Mouse (Mus musculus): ENCODE data around the gene Nostrin.

Nostrin gene

DNA sequence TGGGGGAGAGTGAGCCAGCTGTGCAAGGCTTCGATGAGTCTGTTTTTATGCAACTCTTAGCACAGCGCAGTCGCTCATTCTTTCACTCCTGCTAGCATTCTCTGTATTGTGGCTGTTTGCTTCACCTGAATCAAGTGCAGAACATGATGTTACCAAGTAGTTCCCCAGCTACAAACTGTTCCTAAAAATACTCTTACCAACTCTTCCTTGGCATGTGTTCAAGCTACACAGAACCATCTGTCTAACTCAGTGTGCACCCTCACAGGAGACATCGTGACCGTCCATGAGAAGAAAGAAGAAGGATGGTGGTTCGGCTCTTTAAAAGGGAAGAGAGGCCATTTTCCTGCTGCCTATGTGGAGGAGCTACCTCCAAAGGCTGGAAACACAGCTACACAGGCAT, 53.1 kb downstream of the Nostrin start:
- ATAC-seq (ENCODE audit: insufficient number of reproducible peaks, low FRiP score, low TSS enrichment), result no peak

DNA sequence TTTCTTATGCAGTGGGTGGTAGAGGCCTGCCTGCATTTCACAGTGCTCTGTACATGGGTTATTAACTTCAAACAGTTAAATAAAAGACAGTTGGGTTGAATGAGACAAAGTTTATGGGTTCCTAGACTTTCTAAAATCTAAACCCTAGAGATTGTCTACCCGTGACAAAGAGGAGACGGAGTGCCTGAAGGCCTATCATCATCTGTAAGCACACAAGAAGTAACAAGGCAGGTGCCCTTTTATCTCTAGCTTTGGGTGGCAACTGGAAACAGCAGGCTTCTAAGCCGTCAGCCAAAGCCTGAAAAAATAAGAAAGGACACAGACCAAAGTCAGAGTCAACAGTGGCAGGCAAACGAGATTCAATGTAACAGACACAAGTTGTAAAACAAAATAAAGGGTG, 53.6 kb downstream of the Nostrin start:
- ATAC-seq (ENCODE audit: insufficient number of reproducible peaks, low FRiP score, low TSS enrichment), result no peak

DNA sequence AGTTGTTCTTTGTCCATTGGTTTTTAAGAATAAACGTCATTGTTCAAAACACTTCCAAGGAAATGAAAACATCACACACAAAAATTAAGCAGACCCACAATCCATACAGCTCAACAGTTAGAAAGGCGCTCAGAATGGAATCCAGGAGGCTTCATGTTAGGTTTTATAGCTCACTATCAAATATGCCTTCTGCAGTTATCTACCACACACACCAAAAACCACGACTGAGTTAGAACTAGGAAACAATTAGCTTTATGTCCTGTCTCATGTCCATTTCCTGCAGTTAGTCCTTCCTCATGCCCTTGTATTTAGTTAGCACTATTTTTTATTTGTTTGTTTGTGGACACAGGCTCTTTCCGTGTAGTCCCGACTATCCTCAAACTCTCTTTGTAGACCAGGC, 55.5 kb downstream of the Nostrin start:
- no peak for ATAC-seq (ENCODE audit: insufficient number of reproducible peaks, low FRiP score, low TSS enrichment)

DNA sequence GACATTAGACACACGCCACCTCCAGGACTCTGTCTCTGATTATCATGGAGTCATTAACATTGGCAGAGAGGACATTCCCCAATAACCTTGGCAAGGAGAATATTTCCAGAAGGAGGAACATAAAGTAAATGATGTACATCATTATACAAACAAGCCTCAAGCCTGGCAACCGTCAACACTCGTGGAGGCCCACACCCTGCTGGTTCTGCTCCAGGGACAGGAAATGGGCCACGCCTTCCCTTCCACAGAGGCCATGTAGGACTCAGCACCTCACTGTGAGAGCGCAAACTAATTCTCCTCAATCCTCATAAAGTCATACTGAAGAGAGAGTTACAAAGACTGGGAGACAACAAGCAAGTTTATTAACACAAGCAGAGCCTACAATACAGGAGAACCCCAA, 58.0 kb downstream of the Nostrin start:
- ATAC-seq (ENCODE audit: insufficient number of reproducible peaks, low FRiP score, low TSS enrichment), result no peak

DNA sequence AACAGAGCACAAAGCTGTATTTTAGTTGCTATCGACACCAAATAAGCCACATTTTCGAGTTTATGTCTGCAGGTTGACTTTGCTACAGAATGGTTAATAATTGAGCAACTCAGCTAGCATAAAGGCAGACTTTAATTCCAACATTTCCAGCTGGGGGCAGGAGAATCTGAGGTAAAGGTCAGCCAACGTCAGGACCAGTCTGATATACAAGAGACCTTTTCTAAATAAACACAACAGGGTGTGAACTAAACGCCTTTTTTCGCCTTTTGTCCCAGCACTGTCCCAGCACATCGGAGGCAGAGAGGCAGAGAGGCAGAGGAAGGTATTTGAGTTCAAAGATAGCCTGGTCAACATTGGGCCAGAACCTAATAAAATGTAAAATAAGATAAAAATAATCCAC, 69.6 kb downstream of the Nostrin start:
- ATAC-seq (ENCODE audit: insufficient number of reproducible peaks, low FRiP score, low TSS enrichment), result no peak

DNA sequence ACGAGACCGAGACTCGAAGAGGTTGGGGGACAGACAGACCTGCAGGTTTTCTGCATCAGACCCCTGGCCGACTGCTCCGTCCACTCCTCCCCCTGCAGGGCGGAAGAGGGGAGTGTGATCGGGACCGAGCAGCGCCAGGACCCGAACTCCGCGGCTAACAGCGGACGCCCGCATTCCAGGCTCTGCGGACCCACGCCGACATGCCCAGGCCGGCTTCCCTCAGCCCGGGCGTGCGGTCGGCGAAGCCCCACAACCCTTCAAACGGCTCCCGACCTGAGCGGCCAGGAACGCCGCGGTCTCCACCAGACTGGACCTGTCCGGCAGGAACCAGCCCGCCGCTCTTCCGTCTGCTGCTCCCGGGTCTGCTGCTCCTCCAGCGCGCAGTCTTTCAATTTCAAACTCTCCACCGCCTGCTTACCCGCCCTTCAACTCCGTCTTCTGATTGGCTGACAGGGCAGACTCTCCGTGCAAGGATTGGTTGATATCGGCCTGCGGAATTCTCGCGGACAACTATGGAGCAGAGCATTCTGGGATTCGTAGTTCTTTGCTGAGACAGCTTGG, 70.3 kb downstream of the Nostrin start, which contains the start of gene Spc25:
TSS of gene Spc25 (minus strand) at position 404 of the 561 bp plus-strand sequence.
- peak; percentile 100 for ATAC-seq (ENCODE audit: insufficient number of reproducible peaks, low FRiP score, low TSS enrichment)

DNA sequence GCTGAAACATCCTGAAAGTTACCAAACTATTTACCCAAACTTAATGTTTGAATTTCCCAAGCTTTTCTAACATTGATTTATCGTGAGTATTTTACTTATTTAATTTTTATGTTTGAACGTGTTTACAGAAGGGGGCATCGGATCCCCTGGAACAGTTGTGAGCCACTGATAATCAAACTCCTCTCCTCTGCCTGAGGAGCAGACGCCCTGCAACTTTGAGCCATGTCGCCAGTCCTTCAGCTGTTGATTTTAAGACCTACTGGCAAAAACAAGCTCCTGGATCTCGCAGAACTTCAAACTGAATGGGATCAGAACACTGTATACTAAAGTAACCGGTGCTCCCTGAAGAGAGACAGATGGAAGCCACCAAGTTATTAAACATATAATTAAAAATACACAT, 70.9 kb downstream of the Nostrin start:
- no peak for ATAC-seq (ENCODE audit: insufficient number of reproducible peaks, low FRiP score, low TSS enrichment)

DNA sequence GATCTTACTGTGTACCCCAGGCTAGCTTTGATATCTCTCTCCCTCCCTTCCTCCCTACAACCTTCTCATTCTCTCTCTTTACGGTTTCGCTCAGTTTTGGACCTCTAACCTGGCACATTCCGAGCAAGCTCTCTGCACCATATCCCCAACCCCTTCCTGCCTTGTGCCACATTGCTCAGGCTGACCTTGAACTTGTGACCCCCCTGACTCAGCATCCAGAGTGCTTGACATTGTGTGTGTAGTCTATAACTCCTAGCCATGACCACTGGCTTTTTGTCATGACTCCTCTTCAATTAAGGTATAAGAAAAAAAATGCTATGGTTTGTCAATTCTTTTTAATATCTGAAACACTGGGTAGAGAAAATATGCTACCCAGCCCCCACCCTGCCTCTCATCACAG, 74.1 kb downstream of the Nostrin start:
- no peak for ATAC-seq (ENCODE audit: insufficient number of reproducible peaks, low FRiP score, low TSS enrichment)

DNA sequence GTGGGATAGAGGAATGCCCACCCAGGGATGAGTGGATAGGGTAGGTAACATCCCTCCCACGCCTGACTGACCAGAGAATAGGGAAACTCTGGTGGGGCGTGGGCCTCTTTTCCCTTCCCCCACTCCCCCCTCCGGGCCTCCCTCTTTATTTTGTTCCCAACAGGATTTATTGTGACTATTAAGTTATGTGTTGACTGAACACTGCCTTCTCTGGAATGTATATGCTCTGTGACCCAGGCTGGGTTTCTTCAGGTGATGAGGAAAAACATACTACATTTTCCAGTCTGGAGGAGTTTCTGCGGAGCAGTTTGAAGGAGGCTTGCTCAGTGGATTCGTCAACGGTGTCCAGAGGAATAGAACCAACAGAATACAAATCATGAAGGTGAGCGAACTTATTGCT, 75.2 kb downstream of the Nostrin start, which contains the start of gene G6pc2:
TSS of gene G6pc2 (plus strand) at position 301 of the 400 bp plus-strand sequence.
- no peak for ATAC-seq (ENCODE audit: insufficient number of reproducible peaks, low FRiP score, low TSS enrichment)

DNA sequence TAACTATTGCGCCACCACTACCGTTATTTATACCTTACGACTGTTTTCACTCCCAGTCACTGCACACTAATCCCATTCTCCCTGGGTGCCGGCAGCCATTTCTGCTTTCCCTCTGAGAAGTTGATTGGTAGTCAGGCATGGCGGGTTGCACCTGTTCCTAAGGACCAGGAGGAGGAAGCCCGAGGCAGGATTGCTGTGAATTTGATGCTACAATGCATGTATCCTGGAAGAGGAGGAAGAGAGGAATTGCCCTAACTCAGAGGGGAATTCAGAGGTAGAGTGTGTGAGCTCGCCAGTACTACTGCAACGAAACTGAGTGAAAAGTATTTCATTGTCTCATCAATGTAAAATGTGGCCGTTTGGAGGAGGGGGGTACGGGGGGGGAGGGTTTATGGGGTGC, 77.1 kb downstream of the Nostrin start:
- ATAC-seq (ENCODE audit: insufficient number of reproducible peaks, low FRiP score, low TSS enrichment), result no peak

DNA sequence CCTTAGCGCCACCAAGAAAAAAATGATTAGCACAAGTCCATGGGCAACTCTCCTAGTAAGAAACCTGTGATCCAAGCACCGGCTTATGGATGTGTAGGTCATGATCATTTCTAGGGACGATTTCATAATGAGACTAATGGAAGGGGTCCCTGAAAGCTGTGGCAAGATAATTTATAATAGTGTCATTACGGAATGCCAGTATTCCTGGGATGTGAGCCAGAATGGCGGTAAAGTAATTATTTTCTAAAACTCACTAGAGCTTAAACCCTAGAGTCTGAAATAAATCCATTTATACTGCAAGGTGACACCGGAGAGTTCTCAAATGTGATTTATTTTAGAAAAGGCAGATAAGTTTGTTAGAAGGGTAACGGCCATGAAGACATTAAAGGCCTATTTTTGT, 79.6 kb downstream of the Nostrin start:
- ATAC-seq (ENCODE audit: insufficient number of reproducible peaks, low FRiP score, low TSS enrichment), result no peak

DNA sequence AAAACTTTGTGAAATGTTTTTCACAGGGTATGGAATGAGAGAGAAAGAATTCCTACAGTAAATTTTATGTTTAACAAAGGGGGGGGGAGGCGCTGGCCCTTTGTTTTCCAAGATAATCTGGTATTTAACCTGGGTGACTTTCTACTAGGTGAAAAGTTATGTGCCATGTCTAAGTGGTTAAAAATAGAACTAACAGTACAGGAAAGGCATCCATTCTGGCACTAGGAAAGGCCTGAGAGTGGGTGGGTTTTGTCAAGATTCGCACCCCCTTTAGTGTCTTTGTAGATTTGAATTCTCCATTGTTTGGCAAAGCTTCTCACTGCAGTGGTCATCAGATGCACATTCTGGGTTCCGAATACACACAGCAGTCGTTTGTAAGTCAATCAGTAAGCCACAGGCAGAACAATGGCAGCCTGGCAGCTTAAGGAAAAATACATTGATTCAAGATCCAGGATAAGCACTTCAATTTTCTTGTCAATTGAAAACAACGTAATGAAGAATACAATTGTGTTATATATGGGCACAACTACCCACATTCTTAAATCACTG, 86.3 kb downstream of the Nostrin start:
- ATAC-seq (ENCODE audit: insufficient number of reproducible peaks, low FRiP score, low TSS enrichment), result no peak

DNA sequence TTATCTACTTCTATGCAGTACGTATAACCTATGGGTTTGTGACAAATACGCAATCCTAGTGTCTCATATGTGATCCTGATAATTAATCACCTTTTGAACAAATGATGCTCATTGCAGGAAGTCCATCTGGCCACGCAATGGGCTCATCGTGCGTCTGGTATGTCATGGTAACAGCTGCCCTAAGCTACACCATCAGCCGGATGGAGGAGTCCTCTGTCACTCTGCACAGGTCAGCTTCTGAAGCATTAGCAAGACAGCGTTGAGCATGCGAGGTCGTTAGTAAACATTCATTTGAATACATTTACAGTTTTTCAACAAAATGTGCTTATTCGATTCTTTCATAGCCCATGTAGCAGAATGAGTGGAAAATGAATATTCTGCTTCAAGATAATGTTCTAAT, 87.2 kb downstream of the Nostrin start:
- no peak for ATAC-seq (ENCODE audit: insufficient number of reproducible peaks, low FRiP score, low TSS enrichment)

DNA sequence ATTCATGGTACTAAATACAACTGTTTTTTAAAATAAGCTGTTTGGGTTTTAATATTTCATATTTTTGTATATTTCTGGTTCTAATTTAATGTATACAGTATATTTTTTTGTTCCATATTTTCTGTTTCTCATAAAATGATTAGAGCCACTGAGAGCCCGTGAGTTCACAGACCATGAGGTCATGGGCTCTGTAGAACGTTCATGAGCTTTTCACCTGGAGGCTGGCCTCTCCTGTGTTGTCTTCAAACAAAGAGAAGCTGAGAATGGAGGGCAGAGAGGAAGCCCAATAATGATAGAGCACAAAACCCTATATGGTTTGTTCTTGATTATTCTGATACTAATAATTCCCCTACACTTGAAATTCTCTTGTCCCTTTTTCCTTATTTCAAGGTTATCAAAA, 89.1 kb downstream of the Nostrin start:
- ATAC-seq (ENCODE audit: insufficient number of reproducible peaks, low FRiP score, low TSS enrichment), result no peak

DNA sequence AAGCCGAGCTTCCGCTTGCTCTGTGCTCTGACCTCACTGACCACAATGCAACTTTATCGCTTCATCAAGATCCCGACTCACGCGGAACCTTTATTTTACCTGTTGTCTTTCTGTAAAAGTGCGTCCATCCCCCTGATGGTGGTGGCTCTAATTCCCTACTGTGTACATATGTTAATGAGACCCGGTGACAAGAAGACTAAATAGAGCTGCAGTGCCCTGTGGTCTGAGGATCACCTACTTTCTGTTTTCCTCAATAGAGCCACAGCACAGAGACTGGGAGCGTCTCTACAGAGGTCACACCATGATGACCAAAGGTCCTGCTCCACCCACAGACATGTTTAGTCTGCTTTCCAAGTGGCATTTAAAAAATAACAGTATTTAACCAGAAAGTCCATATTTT, 91.3 kb downstream of the Nostrin start:
- ATAC-seq (ENCODE audit: insufficient number of reproducible peaks, low FRiP score, low TSS enrichment), result no peak

DNA sequence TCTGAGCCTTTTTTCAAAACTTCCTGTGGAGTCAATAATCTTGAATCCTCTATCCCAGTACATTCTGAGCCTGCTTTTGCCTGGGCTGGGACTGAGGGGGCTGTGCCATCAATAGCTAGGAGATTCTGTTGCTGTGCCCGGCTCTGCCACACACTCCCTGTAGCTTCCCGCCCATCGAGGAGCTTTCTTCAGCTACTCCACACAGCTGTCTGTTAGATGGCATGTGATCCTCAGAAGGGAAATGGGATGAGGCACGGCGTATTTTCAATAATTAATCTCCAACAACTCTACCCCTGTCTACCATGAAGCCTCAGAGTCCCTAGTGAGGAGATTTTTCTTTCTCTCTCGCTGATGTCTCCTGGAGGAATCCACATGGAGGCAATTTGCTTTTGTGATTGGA, 93.0 kb downstream of the Nostrin start:
- ATAC-seq (ENCODE audit: insufficient number of reproducible peaks, low FRiP score, low TSS enrichment), result no peak

DNA sequence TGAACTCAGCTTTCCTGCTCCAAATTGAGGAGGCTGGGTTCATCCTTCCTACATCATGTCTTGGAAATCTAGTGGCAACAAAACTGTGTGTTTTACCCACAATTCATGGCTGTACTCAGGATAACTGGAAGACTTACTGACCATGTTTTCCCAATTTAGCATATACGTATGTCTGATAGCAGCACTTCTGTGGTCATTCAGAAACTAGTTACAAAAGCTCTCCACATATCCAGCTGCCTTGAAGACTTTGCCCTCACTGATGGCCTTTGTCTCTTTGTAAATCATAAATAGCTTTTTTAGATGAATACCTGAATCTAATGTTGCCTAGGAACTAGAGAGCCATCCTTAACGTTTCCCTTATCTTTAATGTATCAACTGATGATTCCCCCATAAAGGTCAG, 94.5 kb downstream of the Nostrin start:
- no peak for ATAC-seq (ENCODE audit: insufficient number of reproducible peaks, low FRiP score, low TSS enrichment)

DNA sequence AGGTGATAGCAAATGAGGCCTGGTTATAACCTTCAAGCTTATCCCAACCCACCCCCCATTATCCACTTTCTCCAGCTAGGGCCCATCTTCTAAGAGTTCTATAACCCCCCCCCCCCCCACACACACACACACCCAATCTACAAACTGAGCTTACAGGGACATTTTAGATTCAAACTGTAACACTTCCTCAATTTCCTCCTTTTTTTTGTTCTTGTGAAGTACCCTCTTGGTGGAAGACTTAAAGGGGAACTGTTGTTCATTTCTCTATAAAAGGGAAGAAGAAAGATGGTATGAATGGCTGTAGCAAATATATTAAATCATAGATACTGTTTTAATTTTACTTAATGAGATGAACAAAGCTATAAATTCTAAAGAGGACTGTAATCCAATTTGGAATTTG, 96.5 kb downstream of the Nostrin start:
- no peak for ATAC-seq (ENCODE audit: insufficient number of reproducible peaks, low FRiP score, low TSS enrichment)

DNA sequence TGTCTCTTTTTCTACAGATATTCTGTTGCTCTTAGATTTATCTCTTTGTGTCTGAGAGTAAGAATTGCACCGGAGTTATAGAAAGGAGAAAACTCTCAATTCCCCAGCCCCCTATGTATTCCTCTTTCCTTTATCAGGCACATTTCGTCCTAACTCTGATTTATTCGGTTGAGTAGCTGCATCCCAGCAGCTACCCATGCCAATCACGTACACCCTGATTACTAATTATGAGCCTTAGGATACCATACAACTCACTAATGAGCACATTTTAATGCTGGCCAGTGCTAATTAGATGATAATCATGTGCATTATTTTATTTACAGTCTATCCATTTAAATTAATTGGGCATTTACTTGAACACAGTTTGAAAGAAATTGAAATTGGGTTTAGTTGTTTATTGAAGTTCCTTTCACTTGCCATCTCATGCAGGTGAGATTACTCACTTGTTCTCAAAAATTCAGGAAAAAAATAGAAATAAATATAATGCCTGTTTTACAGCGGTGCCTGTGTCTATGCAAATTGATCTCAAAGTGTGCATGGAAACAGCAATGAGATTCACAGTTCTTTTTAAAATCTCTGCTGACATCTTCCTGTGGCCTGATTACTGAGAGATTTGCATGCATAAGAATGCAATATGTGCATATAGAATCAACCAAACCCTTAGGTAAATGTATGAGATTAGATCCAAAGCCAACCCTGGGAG, 99.5 kb downstream of the Nostrin start:
- no peak for ATAC-seq (ENCODE audit: insufficient number of reproducible peaks, low FRiP score, low TSS enrichment)

All from cerebellum, adult (tissue).